Mouse (Mus musculus): ENCODE results near the gene Kcnh1. TPM values are rescaled to one million over a fixed set of nuclear protein-coding genes. Genes with fewer than 3 reads are reported as not detected.

Gene Kcnh1
- polyA plus RNA-seq, 1 experiment from 2014 or later: 0.04 TPM

DNA sequence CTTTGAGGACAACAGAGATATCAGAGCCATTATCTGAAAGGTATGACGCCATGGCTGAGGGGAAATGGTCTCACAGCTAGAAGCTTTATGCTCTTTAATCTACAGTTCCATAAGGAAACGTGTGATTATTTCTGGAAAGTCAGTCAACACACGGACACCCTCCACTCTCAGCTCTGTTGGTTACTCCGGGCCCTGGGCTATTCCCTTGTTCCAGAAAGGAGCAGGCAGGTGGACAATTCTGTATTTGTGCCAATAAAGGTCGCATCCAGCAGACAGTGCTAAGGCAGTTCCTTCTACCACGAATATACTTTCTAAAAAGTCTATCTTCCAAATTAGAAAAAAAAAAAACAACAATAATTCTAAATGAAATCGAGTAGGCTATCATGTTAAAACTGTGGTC is 200.5 kb downstream of the Kcnh1 start:
- no peak overlapping the region for H3K9ac ChIP-seq (ENCODE audit: low read depth, low read length)
- ATAC-seq (replicated peaks; ENCODE audit: low FRiP score) (no peak), DNase-seq (ENCODE audit: low spot score) (no peak)
- peaks cover 3% of the 10 kb centered on the region; the same call in 1 of the 2 replicates for H3K27me3 ChIP-seq (replicated peaks; ENCODE audit: control insufficient read depth, insufficient read depth, low read length)
- no peak overlapping the region for H3K4me2 ChIP-seq
- H3K4me3 ChIP-seq (ENCODE audit: low read depth, low read length): no peak overlapping the region
- no peak overlapping the region for H3K27ac ChIP-seq (ENCODE audit: low read depth, low read length)
- H3K36me3 ChIP-seq (ENCODE audit: control insufficient read depth, insufficient read depth, low read length): no peaks in the 10 kb centered on the region
- WGBS: 65% methylated on average over 7 of the region's 7 CpGs
- no peaks in the 10 kb centered on the region for H3K4me1 ChIP-seq (replicated peaks; ENCODE audit: control insufficient read depth, insufficient read depth, low read length)
- H3K9me3 ChIP-seq (ENCODE audit: control insufficient read depth, low read length): no peaks in the 10 kb centered on the region

DNA sequence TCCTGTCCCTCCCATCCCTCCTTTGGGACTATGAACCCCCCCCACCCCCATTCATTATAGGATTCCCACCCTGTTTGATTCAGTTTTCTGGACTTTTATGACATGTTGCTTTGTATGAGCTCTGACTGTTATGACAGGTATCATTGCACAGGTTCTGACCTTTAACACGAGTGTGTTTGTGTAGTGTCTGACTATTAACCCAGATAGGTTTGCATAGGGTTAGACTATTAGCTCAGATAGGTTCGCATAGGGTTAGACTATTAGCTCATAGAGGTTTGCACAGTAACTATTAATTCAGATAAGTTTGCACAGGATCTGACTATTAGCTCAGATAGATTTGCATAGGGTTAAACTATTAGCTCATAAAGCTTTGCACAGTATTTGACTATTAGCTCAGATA is 201.7 kb downstream of the Kcnh1 start:
- 65% methylated on average over 2 of the region's 2 CpGs for WGBS
- DNase-seq (ENCODE audit: low spot score) (no peak), ATAC-seq (replicated peaks; ENCODE audit: low FRiP score) (no peak)
- H3K4me1 ChIP-seq (replicated peaks; ENCODE audit: control insufficient read depth, insufficient read depth, low read length): no peaks in the 10 kb centered on the region
- H3K4me2 ChIP-seq: no peak overlapping the region
- peaks cover 3% of the 10 kb centered on the region; the same call in 1 of the 2 replicates for H3K27me3 ChIP-seq (replicated peaks; ENCODE audit: control insufficient read depth, insufficient read depth, low read length)
- H3K9ac ChIP-seq (ENCODE audit: low read depth, low read length): no peak overlapping the region
- no peaks in the 10 kb centered on the region for H3K9me3 ChIP-seq (ENCODE audit: control insufficient read depth, low read length)
- H3K4me3 ChIP-seq (ENCODE audit: low read depth, low read length): no peak overlapping the region
- no peak overlapping the region for H3K27ac ChIP-seq (ENCODE audit: low read depth, low read length)
- H3K36me3 ChIP-seq (ENCODE audit: control insufficient read depth, insufficient read depth, low read length): no peaks in the 10 kb centered on the region

- no peak overlapping the region for H3K9ac ChIP-seq (ENCODE audit: low read depth, low read length)
- ATAC-seq (replicated peaks; ENCODE audit: low FRiP score): no peak
- H3K4me1 ChIP-seq (replicated peaks; ENCODE audit: control insufficient read depth, insufficient read depth, low read length): no peaks in the 10 kb centered on the region
- no peaks in the 10 kb centered on the region for H3K27me3 ChIP-seq (replicated peaks; ENCODE audit: control insufficient read depth, insufficient read depth, low read length)
- H3K36me3 ChIP-seq (ENCODE audit: control insufficient read depth, insufficient read depth, low read length): no peaks in the 10 kb centered on the region
- no peak overlapping the region for H3K4me3 ChIP-seq (ENCODE audit: low read depth, low read length)
- 76% methylated on average over 14 of the region's 14 CpGs for WGBS
- H3K9me3 ChIP-seq (ENCODE audit: control insufficient read depth, low read length): no peaks in the 10 kb centered on the region
- no peak overlapping the region for H3K27ac ChIP-seq (ENCODE audit: low read depth, low read length)
- no peak overlapping the region for H3K4me2 ChIP-seq
- no peak for DNase-seq (ENCODE audit: low spot score)
These were observed 209.3 kb downstream of the Kcnh1 start for GRCm38 (mm10) chr1:192399667-192400490.

- ATAC-seq (replicated peaks; ENCODE audit: low FRiP score) (no peak), DNase-seq (ENCODE audit: low spot score) (no peak)
- H3K4me3 ChIP-seq (ENCODE audit: low read depth, low read length): no peak overlapping the region
These were observed 210.4 kb downstream of the Kcnh1 start for GRCm38 (mm10) chr1:192400991-192401390.

GRCm38 (mm10) chr1:192402911-192403704 is 212.5 kb downstream of the Kcnh1 start:
- no peaks in the 10 kb centered on the region for H3K36me3 ChIP-seq (ENCODE audit: control insufficient read depth, insufficient read depth, low read length)
- H3K27ac ChIP-seq (ENCODE audit: low read depth, low read length): no peak overlapping the region
- no peak overlapping the region for H3K9ac ChIP-seq (ENCODE audit: low read depth, low read length)
- H3K4me2 ChIP-seq: no peak overlapping the region
- no peaks in the 10 kb centered on the region for H3K27me3 ChIP-seq (replicated peaks; ENCODE audit: control insufficient read depth, insufficient read depth, low read length)
- H3K4me1 ChIP-seq (replicated peaks; ENCODE audit: control insufficient read depth, insufficient read depth, low read length): no peaks in the 10 kb centered on the region
- ATAC-seq (replicated peaks; ENCODE audit: low FRiP score) (no peak; the same call in 1 of the 2 replicates), DNase-seq (ENCODE audit: low spot score) (no peak)
- 82% methylated on average over 8 of the region's 8 CpGs for WGBS
- H3K9me3 ChIP-seq (ENCODE audit: control insufficient read depth, low read length): no peaks in the 10 kb centered on the region
- no peak overlapping the region for H3K4me3 ChIP-seq (ENCODE audit: low read depth, low read length)

More at GRCm38 (mm10) chr1:192400991-192401390, 210.4 kb downstream of the Kcnh1 start:
- no peak overlapping the region for H3K4me2 ChIP-seq
- H3K27ac ChIP-seq (ENCODE audit: low read depth, low read length): no peak overlapping the region
- no peaks in the 10 kb centered on the region for H3K36me3 ChIP-seq (ENCODE audit: control insufficient read depth, insufficient read depth, low read length)
- no peaks in the 10 kb centered on the region for H3K9me3 ChIP-seq (ENCODE audit: control insufficient read depth, low read length)
- 64% methylated on average over 4 of the region's 4 CpGs for WGBS
- H3K9ac ChIP-seq (ENCODE audit: low read depth, low read length): no peak overlapping the region
- H3K4me1 ChIP-seq (replicated peaks; ENCODE audit: control insufficient read depth, insufficient read depth, low read length): no peaks in the 10 kb centered on the region
- H3K27me3 ChIP-seq (replicated peaks; ENCODE audit: control insufficient read depth, insufficient read depth, low read length): no peaks in the 10 kb centered on the region

DNA sequence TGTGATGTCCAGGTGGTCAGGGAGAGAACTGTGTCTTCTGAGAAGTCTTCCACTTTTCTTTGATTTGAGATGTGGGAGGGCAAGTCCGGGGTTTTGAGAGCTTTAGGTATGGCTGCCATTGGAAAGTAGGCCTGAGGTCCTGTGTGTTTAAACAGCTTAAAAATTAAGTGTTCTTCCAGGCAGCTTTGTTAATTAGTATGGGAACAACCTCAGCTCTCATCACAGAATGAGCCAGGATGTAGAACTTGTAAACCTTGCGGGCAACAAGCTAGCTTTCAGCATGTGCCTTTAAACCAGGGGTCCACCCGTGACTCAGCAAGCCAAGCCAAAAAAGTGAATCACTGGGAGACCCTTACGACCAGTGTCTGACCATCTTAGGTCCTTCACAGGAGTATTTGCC is 214.6 kb downstream of the Kcnh1 start:
- DNase-seq (ENCODE audit: low spot score): no peak
- no peak for ATAC-seq (replicated peaks; ENCODE audit: low FRiP score)
- no peak overlapping the region for H3K4me3 ChIP-seq (ENCODE audit: low read depth, low read length)
- WGBS: 79% methylated on average over 4 of the region's 4 CpGs
- H3K27me3 ChIP-seq (replicated peaks; ENCODE audit: control insufficient read depth, insufficient read depth, low read length): no peaks in the 10 kb centered on the region
- H3K9ac ChIP-seq (ENCODE audit: low read depth, low read length): no peak overlapping the region
- no peaks in the 10 kb centered on the region for H3K9me3 ChIP-seq (ENCODE audit: control insufficient read depth, low read length)
- H3K4me2 ChIP-seq: no peak overlapping the region
- no peaks in the 10 kb centered on the region for H3K4me1 ChIP-seq (replicated peaks; ENCODE audit: control insufficient read depth, insufficient read depth, low read length)
- no peaks in the 10 kb centered on the region for H3K36me3 ChIP-seq (ENCODE audit: control insufficient read depth, insufficient read depth, low read length)
- no peak overlapping the region for H3K27ac ChIP-seq (ENCODE audit: low read depth, low read length)

GRCm38 (mm10) chr1:192406589-192406988 is 216.0 kb downstream of the Kcnh1 start:
- WGBS: 73% methylated on average over 5 of the region's 5 CpGs
- Histone ChIP-seq H3K36me3 (ENCODE audit: control insufficient read depth, insufficient read depth, low read length) (no peaks in the 10 kb centered on the region), H3K27ac (ENCODE audit: low read depth, low read length) (no peak overlapping the region), H3K4me1 (replicated peaks; ENCODE audit: control insufficient read depth, insufficient read depth, low read length) (no peaks in the 10 kb centered on the region), H3K9ac (ENCODE audit: low read depth, low read length) (no peak overlapping the region), H3K9me3 (ENCODE audit: control insufficient read depth, low read length) (no peaks in the 10 kb centered on the region), H3K4me2 (no peak overlapping the region), H3K4me3 (ENCODE audit: low read depth, low read length) (no peak overlapping the region), H3K27me3 (replicated peaks; ENCODE audit: control insufficient read depth, insufficient read depth, low read length) (no peaks in the 10 kb centered on the region)
- ATAC-seq (replicated peaks; ENCODE audit: low FRiP score) (no peak), DNase-seq (ENCODE audit: low spot score) (no peak)

DNA sequence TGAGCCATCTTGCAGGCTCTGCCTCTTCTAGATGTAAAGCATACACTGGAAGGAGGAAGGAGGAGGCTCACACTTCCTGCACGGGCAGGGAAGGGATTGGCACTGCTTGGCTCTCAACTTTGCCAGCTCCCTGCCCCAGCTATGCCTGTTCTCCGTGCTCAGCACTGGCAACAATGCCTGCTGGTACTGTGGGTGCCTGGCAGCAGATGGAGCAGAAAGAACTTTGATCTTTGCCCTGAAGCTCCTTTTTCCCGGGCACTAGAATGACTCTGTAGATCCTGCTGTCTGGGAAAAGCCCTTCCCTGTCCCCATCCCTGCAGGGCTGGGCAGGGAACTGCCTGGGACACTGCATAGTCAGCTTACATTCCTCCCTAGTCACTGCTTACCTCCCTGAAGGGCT is 225.2 kb downstream of the Kcnh1 start:
- Histone ChIP-seq H3K36me3 (ENCODE audit: control insufficient read depth, insufficient read depth, low read length) (no peaks in the 10 kb centered on the region), H3K4me3 (ENCODE audit: low read depth, low read length) (no peak overlapping the region), H3K4me2 (no peak overlapping the region), H3K9ac (ENCODE audit: low read depth, low read length) (no peak overlapping the region), H3K27ac (ENCODE audit: low read depth, low read length) (no peak overlapping the region), H3K27me3 (replicated peaks; ENCODE audit: control insufficient read depth, insufficient read depth, low read length) (no peaks in the 10 kb centered on the region), H3K4me1 (replicated peaks; ENCODE audit: control insufficient read depth, insufficient read depth, low read length) (no peaks in the 10 kb centered on the region), H3K9me3 (ENCODE audit: control insufficient read depth, low read length) (no peaks in the 10 kb centered on the region)
- DNase-seq (ENCODE audit: low spot score) (no peak), ATAC-seq (replicated peaks; ENCODE audit: low FRiP score) (no peak)
- WGBS: 60% methylated on average over 3 of the region's 3 CpGs

Data from liver, embryonic 11.5 days (tissue).